Mouse (Mus musculus) urinary bladder, postnatal 36 days (tissue): ENCODE measurements around the gene Dapk3.
A peak's percentile ranks its signal among the peaks of the same experiment; 100 is the strongest.
"Not testable (repeated sequence)": the region's sequence is repeated elsewhere in the genome, so short reads cannot be mapped to it uniquely, and the experiment has no call there.

Experiments
- DNase-seq, 2 experiments: peaks; one replicate each; pipeline ENCODE4 v3.0.0; 2022; ENCODE audit warnings: low spot score in 2 of 2, mixed read lengths in 1 of 2

Dapk3 gene

DNA sequence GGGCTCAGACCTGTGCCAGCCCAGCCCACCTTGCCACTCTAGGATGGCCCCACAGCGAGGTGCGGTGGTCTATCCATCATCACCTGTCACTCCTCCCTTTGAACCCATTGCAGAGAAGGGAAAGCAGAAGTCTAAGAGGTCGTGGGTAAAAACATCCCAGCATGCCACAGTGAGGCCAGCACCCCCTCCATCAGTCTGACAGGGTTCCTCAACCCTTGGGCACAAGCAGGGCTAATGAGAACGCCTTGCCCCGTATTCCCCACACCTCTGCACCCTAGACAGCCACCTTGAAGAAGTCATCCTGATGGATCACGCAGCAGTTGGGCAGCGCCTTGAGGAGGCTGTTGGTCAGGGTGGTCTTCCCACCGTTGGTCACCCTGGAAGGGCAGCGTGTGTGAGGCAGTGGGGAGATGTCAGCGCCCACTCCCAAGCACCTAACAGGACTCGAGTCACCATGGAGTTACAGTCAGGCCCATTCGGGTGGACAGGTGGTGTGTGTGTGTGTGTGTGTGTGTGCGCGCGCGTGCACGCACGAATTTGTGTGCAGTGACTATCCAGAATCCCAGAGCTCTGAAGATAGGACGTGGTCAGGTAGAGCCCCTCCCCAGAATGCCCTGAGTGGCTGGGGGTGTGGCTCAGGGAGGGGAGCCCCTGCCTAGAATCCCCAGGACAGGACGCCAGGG is 17.9 kb downstream of the Dapk3 start:
- DNase-seq = no peak

DNA sequence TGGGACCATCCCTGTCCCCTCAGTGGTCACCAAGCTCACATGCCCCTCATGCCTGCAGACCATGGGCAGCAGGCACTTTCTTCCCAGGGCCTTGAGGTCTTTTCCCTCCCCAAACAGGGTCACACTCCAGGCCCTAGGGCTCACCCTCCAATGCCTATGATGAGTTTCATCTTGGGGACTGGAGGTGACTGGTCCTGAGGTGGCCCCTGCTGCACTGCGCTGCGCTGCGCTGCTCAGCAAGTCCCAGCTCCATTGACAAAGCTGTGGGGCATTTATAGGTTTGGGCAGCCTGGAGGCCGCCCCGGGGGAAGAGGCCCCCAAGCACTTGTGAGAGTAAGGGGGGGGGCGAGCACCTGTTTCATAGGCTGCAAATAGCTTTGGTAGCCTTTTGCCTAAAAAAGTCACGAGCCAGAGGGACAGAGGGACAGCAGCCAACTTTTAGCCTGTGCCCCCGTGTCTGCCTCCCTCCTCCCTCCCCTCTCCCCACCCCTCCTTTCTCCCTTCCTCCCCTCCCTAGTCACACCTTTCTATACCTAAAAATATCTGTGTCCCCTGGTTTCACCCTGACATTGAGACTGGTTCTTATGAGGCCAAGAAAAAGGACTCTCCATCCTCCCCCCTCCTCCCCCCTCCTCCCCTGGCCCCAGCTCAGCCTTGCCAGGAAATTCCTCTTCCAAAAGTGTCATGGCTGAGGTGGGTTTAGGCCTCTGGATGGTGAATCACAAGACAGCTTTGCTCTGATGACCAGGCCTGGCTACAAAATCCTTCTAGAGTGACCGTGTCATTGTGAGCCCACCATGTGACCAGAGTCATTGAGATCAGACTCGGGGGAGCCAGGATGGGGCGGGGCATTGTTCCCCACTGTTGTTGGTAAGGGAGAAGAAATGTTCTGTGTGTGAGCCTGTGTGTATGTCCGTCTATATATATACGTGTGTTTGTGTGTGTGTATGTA is 19.3 kb downstream of the Dapk3 start, which contains the start of gene Nmrk2:
Gene Nmrk2, minus strand, starts transcription at position 245 of the 952 bp plus-strand sequence.
- DNase-seq = no peak

DNA sequence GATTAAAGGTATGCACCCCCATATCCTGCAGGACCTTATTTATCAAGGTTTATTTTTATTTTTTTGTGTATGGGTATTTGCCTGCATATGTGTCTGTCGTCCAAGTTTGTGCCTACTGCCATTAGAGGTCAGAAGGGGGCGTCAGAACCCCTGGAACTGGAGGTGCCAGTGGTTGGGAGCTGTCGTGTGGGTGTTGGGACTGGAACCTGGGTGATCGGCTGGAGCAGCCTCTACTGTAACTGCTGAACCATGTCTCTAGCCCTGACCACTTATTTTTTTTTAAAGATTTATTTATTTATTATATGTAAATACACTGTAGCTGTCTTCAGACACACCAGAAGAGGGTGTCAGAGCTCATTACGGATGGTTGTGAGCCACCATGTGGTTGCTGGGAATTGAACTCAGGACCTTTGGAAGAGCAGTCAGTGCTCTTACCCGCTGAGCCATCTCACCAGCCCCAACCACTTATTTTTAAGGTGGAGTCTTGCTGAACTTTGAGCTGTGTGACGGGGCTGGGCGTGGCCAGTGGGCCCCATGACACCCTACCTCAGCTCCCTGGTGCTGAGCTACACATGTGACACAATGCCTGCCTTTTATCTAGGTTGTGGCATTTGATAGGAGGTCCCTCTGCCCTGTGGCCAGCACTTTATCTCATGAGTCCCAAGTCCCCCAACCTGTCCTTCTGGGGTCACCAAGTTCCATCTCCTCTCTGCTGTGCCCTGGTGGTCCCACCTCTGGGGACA is 20.3 kb downstream of the Dapk3 start:
- DNase-seq = no peak

DNA sequence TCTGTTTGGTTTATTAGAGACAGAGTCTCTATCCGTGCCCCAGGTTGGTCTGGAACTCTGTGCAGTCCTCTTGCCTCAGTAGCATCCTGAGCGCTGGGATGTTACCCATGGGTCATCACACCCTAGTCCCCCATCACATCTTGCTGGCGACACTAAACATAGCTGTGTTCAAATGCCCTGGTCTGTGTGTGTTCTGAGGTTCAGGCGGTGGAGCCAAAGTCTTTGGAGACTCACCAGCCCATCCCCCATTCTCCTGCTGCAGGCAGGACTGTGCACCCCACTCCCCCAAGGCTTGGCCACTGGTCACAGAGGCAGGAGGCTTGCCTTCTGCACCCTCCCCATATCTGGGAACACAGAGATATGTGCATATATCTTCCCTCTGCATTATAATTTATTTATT is 21.3 kb downstream of the Dapk3 start:
- no peak for DNase-seq

DNA sequence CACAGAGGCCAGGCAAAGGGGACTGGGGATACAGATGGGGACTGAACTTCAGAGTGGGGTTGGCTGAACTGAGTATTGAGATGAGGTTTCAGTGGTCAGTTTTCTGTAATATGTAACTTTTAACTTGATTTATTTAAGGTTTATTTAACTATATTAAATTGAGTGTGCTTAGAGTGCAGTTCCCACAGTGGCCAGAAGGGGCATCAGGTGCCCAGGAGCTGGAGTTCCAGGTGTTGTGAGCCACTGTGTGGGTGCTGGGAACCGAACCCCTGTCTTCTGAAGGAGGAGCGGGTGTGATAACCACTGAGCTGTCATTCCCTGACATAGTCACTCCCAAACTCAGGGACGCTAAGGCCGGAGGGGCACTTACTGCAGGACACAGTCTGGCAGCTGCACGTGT is 27.3 kb downstream of the Dapk3 start:
- no peak for DNase-seq

DNA sequence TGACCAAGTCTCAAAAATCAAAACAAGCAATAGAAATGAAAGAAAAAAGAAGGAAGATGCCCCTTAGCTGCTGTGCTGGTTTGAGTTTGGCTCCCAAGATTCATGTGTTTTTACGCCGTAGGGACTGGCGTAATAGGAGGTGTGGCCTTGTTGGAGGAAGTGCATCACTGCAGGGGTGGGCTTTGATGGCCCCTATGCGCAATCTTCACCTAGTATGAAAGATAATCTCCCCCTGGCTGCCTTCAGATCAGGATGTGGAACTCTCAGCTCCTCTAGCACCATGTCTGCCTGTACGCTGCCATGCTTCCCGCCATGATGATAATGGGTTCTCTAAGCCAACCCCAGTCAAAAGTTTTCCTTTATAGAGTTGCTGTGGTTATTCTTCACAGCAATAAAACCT is 33.5 kb downstream of the Dapk3 start:
- no peak for DNase-seq

DNA sequence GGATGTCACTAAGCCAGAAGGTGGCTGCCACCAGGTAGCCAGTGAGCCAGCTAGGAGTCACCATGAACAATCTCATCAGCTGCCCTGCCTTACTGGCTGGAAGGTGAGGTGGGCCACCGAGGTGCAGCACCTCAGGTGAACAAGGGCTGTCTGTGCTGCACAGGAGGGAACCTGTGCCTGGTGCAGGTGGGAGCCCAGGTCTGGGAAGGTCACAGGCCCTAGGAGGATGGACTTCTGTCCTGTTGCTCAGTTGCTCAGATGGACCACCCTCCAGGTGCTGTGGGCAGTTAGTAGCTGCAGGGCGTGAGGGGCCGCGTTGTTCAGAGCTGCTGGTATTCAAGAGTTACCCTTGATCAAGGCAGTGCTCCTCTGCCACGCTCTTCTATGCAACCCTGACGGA is 34.0 kb downstream of the Dapk3 start:
- no peak for DNase-seq

DNA sequence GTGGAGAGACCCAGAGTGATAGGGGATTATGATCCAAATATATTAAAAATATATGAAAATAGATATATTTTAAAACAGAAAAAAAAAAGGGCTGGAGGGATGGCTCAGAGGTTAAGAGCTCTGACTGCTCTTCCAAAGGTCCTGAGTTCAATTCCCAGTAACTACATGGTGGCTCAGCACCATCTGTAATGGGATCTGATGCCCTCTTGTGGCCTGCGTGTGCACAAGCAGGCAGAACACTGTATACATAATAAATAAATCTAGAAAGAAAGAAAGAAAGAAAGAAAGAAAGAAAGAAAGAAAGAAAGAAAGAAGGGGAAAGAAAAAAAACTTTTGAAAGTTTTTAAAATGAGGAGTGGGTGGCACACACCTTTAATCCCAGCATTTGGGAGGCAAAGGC is 34.5 kb downstream of the Dapk3 start:
- not testable (repeated sequence) for DNase-seq

DNA sequence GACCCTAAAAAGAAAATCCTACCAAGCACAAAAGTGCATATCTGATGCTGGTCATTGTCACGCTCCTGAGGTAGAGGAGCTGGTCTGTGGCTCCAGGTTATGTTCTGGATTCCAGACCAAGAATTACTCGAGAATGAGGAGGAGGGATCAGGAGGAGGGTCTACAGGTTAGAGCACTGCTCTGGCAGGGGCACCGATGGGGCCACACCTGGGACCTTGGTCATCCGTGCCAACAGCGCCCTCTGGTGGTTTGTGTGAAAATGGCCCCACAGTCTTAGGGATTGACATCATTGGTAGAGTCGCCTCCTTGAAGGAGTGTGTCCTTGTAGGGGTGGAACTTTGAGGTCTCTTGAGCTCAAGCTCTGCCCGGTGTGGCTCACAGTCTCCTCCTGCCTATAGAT is 35.2 kb downstream of the Dapk3 start:
- DNase-seq = peak; percentile 45 to 59

DNA sequence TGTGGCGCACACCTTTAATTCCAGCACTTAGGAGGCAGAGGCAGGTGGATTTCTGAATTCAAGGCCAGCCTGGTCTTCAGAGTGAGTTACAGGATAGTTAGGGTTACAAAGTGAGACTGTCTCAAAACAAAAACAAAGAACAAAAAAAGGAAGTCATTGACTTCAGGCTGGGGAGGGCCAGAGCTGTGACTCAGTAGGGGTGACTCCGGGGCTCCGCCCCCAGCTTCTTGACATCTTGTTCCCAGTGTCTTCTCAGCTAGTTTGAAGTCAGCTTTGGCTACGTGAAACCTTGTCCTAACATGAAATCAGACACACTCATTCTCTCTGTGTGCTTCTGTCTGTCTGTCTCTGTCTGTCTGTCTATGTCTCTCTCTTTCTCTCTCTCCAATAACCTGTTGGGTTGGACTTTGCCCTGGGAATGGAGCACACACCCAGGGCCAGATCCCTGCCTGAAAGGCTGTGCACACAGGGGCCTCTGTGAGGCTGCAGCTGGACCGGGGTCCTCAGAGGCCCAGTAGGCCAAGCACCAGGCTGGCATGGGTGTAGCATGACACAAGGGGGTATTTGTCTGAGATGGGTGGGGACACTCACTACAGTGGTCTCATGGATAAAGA is 38.7 kb downstream of the Dapk3 start:
- DNase-seq = no peak

DNA sequence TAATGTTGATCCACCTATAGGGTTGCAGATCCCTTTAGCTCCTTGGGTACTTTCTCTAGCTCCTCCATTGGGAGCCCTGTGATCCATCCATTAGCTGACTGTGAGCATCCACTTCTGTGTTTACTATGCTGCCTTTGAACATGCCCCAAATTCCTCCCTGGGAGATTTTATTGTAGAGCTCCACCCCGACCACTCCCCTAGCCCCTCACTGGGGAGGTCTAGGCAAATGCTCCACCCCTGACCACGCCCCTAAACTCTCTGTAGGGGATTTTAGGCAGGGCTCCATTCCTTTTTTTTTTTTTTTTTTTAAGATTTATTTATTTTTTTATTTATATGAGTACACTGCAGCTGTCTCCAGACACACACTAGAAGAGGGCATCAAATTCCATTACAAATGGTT is 40.9 kb downstream of the Dapk3 start:
- DNase-seq = not testable (repeated sequence)

DNA sequence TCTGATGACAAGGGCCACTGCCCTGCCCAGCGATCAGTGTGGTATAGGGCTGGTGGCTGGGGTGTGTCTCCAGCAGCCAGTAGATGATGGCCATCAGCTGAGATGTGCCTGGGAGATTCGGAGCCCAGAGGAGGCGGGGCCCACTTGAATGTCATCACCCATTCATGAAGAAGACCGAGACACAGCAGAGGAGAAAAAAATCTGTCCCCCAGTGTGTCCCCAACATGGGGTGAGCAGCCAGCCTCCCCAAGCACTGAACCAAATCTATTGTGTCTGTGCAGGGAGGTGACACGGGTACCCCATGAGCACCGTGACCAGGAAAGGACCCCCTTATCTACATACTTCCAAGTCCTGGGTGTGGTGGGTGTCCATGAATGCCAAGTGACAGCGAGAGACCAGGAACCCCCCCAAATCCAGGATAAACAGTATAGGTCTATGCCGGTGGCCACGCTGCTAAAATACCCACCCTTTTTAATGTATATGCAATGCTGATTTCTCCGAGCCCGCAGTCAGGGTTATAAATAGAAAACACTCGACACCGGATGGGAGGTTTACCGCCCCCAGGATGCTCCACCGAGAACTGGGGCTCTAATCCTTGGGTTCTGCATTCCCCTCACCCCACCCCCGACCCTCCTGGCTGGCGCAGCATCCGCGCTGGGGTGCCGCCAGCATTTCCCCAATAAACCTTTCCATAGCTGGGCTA is 47.1 kb downstream of the Dapk3 start:
- no peak for DNase-seq

DNA sequence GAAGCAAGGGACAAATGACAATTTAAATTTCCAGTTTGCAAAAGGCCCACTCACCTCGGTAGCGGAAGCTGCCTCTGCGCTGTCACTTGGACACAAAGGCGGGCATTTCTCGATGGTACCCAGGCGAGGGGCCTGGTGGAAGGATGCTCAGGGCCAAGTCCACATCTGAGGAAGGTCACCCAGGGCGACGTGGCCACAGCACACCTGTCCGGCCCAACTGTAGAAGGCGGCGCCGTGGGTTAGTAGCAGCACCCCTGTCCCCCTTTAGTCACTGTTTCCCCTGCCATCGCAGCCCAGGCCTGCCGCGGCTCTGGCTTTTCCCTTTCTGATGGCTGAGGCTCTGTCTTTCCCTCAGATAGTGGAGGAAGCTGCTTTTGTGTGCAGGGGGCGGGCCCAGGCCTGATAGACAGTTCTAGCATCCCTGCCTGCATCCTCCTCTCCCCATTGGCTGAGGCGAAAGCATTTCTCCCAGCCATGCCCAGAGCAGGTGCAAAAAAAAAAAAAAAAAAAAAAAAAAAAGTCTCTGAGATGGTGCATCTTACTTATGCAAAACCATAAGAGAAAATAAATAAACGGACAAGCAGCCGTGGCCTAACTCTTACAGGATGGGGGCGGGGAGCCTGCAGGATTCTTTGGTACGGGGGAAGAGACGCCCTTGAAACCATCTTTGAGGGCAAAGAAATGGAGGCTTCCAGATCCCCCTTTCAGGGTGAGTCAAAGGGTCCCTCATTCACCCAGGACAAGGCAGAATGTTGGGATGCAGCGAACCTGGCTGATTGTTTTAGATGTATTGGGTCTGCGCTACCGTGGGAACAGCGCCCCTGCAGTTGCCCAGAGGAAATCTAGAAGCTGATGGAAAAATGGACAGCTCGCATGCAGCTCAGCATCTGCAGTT is 47.9 kb downstream of the Dapk3 start, which contains the start of gene Atcay:
Gene Atcay, minus strand, starts transcription at position 396 of the 895 bp plus-strand sequence.
- no peak for DNase-seq

DNA sequence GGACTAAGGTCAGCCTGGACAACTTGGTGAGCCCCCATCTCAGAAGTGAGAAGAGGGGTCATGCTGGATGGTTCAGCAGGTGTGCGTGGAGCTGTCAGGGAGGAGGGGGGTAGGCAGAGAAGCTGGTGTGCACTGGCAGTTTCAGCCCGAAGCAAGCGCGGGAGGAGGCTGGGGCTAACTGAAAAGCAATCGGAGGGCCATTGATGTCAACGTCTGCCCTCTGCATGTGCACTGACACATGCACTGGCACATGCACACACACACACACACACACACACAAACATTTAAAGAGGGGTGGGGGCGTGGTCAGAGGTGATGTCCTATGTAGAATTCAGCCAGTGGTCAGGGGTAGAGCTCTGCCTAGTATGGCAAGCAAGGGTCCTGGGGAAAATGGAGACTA is 48.6 kb downstream of the Dapk3 start:
- DNase-seq = no peak

DNA sequence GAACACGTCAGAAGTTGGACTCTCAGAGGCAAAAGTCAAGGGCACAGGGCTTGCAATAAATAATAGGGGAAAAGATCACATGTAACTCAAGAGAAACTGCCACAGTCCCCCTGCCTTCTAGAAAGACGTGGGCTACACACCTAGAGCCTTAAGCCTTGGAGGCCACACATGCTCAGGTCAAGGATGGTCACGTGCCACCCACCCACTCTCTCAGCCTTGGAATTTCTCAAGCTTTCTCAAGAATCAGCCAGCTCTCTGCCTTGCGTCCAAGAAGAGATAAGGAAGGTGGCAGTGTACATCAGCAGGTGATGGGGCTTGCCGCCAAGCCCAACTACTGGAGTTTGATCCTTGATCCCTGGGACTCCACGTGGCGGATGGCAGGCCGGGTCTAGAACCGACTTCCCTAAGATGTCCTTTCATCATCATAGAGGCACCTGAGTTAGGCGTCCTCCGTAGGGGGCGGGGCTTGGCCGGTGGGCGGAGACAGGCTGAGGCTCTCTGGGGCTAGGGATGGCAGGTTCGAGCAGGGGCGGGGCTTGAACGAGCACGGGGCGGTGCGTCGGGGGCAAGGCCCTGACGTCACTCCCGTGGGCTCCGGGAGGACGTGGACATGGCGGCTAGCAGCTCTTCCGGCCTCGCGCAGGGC is 49.9 kb downstream of the Dapk3 start, which contains the start of gene Zfr2:
Gene Zfr2, plus strand, starts transcription at position 576 of the 646 bp plus-strand sequence.
- DNase-seq = peak; percentile 89 to 92

DNA sequence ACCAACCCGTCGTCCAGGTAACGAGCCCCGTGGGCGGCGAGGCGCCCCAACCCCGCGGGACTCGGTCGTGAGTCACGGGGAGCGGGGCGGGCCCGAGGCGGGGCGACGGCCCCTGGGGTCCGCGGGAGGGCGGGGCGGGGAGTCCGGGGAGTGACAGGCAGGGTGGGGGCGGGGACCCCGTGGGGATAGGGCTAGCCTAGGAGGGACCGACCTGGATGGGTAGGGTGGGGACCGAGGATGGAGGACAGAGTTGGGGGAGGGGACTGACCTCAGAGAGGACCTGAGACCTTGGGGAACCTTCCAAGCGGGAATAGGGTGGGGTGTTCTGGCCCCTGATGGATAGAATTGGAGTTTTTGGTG is 50.4 kb downstream of the Dapk3 start:
- no peak for DNase-seq

DNA sequence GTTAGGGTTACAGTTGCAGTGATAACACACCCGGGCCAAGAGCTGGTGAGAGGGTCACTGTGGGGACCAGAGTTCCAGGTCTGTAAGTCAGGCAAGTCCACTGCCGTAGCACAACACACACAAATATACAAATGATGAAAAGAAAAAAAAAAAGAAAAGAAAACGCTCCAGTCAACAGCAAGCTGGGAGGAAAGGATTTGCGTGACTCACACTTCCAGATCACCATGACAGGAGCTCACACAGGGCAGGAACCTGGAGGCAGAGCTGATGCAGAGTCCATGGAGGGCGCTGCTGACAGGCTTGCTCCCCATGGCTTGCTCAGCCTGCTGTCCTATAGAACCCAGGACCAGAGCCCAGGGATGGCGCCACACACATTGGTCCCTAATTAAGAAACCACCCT is 51.4 kb downstream of the Dapk3 start:
- DNase-seq = no peak

DNA sequence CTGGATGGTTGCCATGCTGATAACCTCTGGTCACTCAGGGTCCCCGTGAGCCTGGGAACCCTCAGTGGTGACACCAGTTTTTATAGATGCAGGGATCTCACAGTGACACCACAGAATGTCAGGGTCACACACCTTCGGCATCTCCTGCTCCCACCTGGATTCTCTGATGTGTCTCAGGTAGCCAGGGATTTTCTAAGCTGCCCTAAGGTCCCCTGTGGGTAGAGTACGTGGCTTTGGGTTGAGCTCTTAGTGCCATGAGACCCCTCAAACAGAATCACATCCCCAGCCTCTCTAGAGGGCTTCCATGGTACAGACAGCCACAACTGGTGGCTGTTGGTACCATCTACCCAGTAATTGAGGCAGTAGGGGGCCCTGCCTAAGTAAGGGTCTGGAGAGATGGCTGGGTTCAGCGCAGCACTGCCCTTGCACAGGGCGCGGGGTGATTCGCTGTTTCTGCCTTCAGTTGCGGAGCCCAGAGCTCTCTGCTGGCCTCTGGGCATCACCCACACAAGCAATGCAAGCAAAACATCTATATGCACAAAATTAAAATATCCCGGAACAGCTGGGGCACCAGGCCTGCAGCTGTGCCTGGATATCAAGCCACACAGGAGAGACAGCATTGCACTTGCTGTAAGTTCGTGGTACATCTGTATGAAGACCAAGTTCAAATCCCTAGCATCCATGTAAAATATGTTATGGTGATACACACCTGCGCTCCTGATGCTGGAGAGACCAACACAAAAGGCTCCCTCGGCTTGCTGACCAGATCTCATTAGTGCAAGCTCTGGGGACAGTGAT is 53.9 kb downstream of the Dapk3 start:
- no peak for DNase-seq

DNA sequence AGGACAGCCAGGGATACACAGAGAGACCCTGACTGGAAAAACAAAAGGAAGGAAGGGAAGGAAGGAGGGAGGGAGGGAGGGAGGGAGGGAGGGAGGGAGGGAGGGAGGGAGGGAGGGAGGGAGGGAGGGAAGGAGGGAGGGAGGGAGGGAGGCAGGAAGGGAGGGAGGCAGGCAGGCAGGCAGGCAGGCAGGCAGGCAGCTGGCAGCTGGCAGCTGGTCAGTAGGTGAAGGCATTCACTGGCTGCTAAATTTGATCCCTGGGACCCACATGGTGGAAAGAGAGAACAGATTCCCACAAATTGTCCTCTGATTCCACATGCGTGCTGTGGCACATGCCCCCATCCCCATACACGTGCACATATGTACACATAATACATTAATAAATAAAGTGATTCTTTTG is 55.8 kb downstream of the Dapk3 start:
- DNase-seq = no peak
